Mouse (Mus musculus) left cerebral cortex, postnatal 14 days (tissue): ENCODE measurements at regions not wholly inside any gene's neighbourhood (a gene's known extent, or its start where the extent isn't known, plus 50 kb on each side); places are given as distances from the start of the nearest gene placed in this dataset.

ENCODE experiments used
- DNase-seq, 2 experiments: peaks; one replicate each; pipeline ENCODE4 v3.0.0; 2021 to 2022; ENCODE audit warnings: low spot score in 2 of 2, mixed read lengths in 1 of 2
- intact Hi-C: fragments of 180-260 bp; cut with DNase I; formaldehyde crosslinking; loops from one replicate; pipeline ENCODE4 v1.15.1; 2025

DNA sequence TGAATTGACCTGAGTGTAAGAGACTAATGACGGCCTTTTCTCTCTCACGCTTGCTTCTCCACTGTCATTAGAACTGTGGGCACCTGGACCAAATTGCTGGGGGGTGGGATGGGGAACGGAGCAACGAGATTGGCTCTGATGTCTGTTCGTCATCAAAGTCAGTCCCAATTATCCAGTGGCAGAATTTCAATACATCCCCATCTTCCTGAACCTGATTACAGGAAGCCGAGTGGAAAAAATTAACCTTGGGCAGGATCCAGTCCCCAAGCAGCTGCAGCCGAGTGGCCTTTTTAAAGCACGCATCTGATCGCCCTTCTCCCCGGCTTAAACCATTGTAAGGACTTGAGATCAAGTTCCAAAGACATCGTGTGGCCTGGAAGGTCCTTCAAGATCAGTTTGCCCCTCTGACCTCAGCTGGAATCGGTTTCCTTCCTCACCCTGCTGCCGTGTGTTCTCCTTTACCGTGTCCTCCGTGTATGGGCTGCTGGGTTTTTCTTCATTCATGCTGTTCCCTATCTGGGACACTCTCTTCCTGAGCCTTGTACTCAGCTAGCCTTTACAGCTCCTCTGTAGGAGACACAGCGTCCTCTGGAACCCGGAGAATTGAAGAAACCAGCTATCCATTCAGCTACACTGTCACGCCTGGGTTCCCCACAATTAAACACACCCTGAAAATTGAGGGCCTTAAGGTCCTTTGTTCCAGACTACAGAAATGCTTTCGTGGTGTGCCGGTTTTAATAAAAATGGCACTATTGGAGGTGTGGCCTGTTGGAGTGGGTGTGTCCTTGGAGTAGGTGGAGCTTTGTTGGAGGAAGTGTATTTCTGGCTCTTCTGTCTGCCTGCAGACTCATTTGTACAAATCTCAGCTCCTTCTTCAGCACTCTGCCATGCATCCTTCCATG lies 61.9 kb upstream of the Kit start:
- intact Hi-C loops: no loop called here
- DNase-seq: no peak

DNA sequence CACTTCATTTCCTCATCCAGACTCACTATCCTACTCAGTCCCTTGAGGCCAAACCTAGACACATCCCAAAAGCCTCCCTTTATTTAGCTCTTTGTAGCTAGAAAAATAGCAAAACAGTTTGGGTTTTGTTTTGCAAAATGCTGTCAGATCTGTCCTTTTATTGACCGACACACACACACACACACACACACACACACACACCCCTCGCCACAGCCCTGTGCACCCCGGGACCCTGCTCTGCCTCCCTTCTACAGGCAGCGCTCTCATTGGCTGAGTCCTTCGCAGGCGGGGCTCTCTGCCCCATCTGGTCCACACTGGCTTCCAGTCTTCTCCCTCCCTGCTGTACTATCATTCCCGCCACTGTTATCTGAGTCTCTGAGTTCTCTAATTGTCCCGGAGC lies 56.5 kb upstream of the Kit start:
- intact Hi-C loops: no loop called here
- no peak for DNase-seq

DNA sequence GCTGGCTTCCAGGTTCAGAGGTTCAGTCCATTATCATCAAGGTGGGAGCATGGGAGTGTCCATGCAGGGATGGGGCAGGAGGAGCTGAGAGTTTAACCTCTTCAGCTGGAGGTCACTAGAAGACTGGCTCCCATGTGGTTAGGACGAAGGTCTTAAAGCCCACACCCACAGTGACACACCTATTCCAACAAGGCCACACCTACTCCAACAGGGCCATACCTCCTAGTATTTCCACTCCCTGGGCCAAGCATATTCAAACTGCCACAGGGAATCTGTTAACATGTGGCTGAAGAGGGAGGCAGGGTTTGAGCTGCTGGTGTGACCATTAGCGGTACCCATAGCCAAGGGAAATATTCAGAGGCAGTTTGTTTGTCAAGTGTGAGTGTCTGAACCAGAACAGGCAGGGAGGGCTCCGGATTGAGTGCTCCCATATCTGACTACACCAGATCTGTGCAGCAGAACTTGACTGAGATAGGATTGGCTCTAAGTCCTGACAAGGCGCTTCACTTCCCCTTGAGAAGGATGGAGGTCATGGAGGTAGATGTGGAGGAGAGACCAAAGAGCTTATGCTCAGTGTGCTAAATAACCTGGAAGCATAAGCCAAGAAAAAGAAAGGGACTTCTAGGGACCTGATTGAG lies 51.6 kb upstream of the Kit start:
- DNase-seq: no peak
- intact Hi-C loops: no loop called here
